Mouse (Mus musculus) kidney, embryonic 15.5 days (tissue): ENCODE results near the gene Txn2. TPM values are rescaled to one million over a fixed set of nuclear protein-coding genes. Genes with fewer than 3 reads are reported as not detected.
"Not testable (repeated sequence)": the region's sequence is repeated elsewhere in the genome, so short reads cannot be mapped to it uniquely, and the experiment has no call there.

Experiments used
- ATAC-seq: fragments of 200-750 bp; cut with Nextera tagmentation; replicated peaks from 2 replicates; pipeline ENCODE4 v1.8.0; 2017; ENCODE audit warnings: moderate TSS enrichment; ENCODE audit not compliant: low FRiP score
- H3K27ac ChIP-seq: fragments of 300-500 bp; sonication (generic); 2 replicates; pipeline ENCODE4 v1.5.1; 2015; ENCODE audit warnings: mild to moderate bottlenecking, inconsistent platforms
- H3K27me3 ChIP-seq: fragments of 300-500 bp; sonication (generic); 2 replicates; pipeline ENCODE4 v1.6.1; 2015; ENCODE audit warnings: inconsistent platforms
- H3K36me3 ChIP-seq: fragments of 300-500 bp; sonication (generic); 2 replicates; pipeline ENCODE4 v1.6.1; 2015; ENCODE audit warnings: inconsistent platforms
- H3K4me1 ChIP-seq: fragments of 300-500 bp; sonication (generic); 2 replicates; pipeline ENCODE4 v1.6.1; 2015; ENCODE audit warnings: inconsistent platforms
- H3K4me2 ChIP-seq: fragments of 300-500 bp; sonication (generic); 2 replicates; pipeline ENCODE4 v1.6.1; 2015; ENCODE audit warnings: moderate library complexity, mild to moderate bottlenecking, inconsistent platforms
- H3K4me3 ChIP-seq: fragments of 300-500 bp; sonication (generic); replicated peaks from 2 replicates; pipeline ENCODE4 v1.5.1; 2015; ENCODE audit warnings: mild to moderate bottlenecking, inconsistent platforms
- H3K9ac ChIP-seq: fragments of 300-500 bp; sonication (generic); 2 replicates; pipeline ENCODE4 v1.6.1; 2015; ENCODE audit warnings: mild to moderate bottlenecking, inconsistent platforms
- H3K9me3 ChIP-seq: fragments of 300-500 bp; sonication (generic); replicated peaks from 2 replicates; pipeline ENCODE4 v1.6.1; 2016; ENCODE audit warnings: inconsistent platforms
- WGBS: fragments of 180-500 bp; shearing (Covaris S2); methylation state at CpG from one replicate; pipeline ENCODE4 v1.1.7; 2015; ENCODE audit warnings: mixed read lengths; 5-methylcytosine and 5-hydroxymethylcytosine counted together
- polyA plus RNA-seq: library from polyadenylated mRNA; unstranded; fragments of >200 nt; fragmentation: Nextera tagmentation; extraction: Ambion mirVana; gene quantifications from 2 replicates; pipeline ENCODE4 v1.2.1, GENCODE M21; 2015

The Txn2 gene
- polyA plus RNA-seq, 1 experiment from 2014 or later: 253 TPM

DNA sequence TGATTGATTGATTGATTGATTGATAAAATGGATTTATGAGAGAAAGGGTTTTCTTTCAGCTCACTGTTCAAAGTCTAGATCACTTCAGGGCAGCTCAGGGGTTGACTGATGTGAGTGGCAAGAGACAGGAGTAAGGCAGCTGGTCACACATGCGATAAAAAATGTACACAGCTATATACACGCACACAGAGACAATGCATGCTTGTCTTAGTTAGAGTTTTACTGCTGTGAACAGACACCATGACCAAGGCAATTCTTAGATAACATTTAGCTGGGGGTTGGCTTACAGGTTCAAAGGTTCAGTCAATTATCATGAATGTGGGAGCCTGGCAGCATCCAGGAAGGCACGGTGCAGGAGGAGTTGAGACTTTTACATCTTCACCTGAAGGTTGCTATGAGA lies 55.8 kb downstream of the Txn2 start:
- peaks cover 23% of the 10 kb centered on the region for H3K4me1 ChIP-seq
- no peak overlapping the region for H3K4me3 ChIP-seq
- WGBS: 80% methylated on average over 3 of the region's 3 CpGs
- H3K36me3 ChIP-seq: no peaks in the 10 kb centered on the region
- no peaks in the 10 kb centered on the region for H3K9me3 ChIP-seq
- no peak for ATAC-seq
- no peak overlapping the region for H3K9ac ChIP-seq
- H3K4me2 ChIP-seq: no peak overlapping the region
- peak overlapping the region; percentile 71 for H3K27ac ChIP-seq
- H3K27me3 ChIP-seq: no peaks in the 10 kb centered on the region

DNA sequence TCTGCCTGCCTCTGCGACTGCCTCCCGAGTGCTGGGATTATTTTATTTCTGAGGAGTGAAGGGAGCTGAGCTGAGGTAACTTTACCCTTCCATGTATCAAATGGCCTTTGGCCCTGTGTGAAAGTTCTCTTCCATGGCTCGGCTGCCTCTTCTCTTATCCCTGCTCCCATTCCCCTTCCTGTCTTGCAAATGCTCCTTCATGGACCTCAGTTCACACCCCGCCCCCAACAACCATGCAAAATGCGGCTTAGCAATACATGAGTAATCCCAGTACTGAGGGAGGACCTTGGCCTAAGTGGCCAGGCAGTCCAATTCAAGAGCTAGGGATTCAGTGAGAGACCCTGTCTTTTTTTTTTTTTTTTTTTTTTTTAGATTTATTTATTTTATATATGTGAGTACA lies 60.5 kb downstream of the Txn2 start:
- Histone ChIP-seq H3K27ac (no peak overlapping the region), H3K9me3 (no peaks in the 10 kb centered on the region), H3K4me3 (no peak overlapping the region), H3K4me2 (no peak overlapping the region), H3K4me1 (peaks cover 7% of the 10 kb centered on the region), H3K36me3 (no peaks in the 10 kb centered on the region), H3K27me3 (no peaks in the 10 kb centered on the region), H3K9ac (no peak overlapping the region)
- WGBS: 89% methylated on average over 5 of the region's 5 CpGs
- no peak for ATAC-seq

DNA sequence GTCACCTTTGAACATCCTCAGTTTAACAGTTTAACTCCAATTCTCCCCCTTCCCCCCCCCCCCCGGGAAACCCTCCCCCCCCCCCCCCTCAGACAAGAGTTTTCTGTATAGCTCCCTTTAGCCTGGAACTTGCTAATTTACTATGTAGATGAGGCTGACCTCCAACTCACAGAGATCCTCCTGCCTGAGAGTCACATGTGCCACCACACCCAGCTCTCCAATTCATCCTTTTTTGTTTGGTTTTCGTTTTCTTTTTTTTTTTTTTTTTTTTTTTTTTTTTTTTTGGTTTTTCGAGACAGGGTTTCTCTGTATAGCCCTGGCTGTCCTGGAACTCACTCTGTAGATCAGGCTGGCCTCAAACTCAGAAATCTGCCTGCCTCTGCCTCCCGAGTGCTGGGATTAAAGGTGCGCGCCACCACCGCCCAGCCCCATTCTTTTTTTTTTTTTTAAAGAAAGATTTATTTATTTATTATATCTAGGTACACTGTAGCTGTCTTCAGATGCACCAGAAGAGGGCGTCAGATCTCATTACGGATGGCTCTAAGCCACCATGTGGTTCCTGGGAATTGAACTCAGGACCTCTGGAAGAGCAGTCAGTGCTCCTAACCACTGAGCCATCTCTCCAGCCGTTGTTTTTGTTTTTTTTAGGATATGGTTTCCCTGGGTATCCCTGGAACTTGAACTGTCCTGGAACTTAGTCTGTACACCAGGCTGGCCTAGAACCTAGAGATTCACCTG lies 61.4 kb downstream of the Txn2 start:
- WGBS: 82% methylated on average over 8 of the region's 10 CpGs
- not testable (repeated sequence) for H3K4me3 ChIP-seq, H3K36me3 ChIP-seq, H3K4me2 ChIP-seq, ATAC-seq, H3K4me1 ChIP-seq, H3K9me3 ChIP-seq, H3K9ac ChIP-seq, H3K27me3 ChIP-seq
- 0 out of 2 replicates have a peak overlapping the region, but pooled peaks have one; percentile 62 for H3K27ac ChIP-seq

DNA sequence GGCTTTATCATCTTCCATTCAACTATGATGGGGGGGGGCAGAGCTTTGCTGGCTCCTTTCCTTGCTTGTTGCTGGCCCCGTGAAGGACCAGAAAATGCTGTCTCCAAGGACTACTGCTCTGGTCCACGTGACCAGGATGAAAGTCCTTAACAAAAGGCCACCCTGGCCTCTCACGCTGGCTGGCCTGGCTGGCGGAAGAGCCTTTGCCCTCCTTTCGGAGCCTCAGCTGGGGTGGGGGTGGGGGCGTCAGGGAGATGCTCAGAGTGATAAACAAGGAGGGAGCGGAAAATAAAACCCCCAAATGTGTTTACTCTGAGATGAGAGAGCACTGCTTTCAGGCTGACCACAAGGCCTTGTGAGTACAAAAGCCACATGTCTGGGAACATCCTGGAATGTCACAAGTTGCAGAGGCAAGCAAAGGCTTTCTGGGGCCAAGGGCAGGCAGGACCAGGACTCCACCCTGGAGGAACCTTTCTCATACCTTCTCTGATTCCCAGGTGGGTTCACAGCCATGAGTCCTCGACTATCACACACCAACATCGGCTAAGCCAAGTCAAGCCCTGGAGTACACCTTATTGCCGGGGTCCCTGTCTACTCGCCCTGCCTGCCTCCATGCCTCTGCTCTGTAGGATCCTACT lies 62.1 kb downstream of the Txn2 start:
- ATAC-seq: 0 out of 2 replicates have a peak, but pooled peaks have one; percentile 49
- H3K27me3 ChIP-seq: no peaks in the 10 kb centered on the region
- H3K4me2 ChIP-seq: no peak overlapping the region
- peak overlapping the region; percentile 62 for H3K27ac ChIP-seq
- no peaks in the 10 kb centered on the region for H3K36me3 ChIP-seq
- H3K4me3 ChIP-seq: no peak overlapping the region
- H3K9ac ChIP-seq: no peak overlapping the region
- H3K4me1 ChIP-seq: peaks cover 7% of the 10 kb centered on the region
- 49% methylated on average over 11 of the region's 11 CpGs for WGBS
- H3K9me3 ChIP-seq: no peaks in the 10 kb centered on the region

Other genes starting within 250 kb of the Txn2 start
- 0.12 TPM in 1 of 2 replicates, not detected in the other for gene Apol7e, start 230.1 kb downstream of the Txn2 start, polyA plus RNA-seq
- not detected in 2 replicates for gene Apol9b, start 200.0 kb downstream of the Txn2 start, polyA plus RNA-seq
- 0.26 and 0.45 TPM in 2 replicates for gene Apol8, start 172.0 kb downstream of the Txn2 start, polyA plus RNA-seq
- gene Myh9, start 86.8 kb downstream of the Txn2 start, polyA plus RNA-seq: 56.2 and 60.2 TPM in 2 replicates
- 4.6 and 5.6 TPM in 2 replicates for gene Foxred2, start 27.7 kb upstream of the Txn2 start, polyA plus RNA-seq
- gene Eif3d, start 41.8 kb upstream of the Txn2 start, polyA plus RNA-seq: 210 and 223 TPM in 2 replicates
- gene Cacng2, start 191.0 kb upstream of the Txn2 start, polyA plus RNA-seq: 0.03 TPM in 1 of 2 replicates, not detected in the other
- gene Ift27, start 245.1 kb upstream of the Txn2 start, polyA plus RNA-seq: 88.8 and 90.2 TPM in 2 replicates